Mouse (Mus musculus) cortical plate, adult 2 months (tissue): ENCODE data around the gene Olfr74. TPM values are rescaled to one million over a fixed set of nuclear protein-coding genes. Genes with fewer than 3 reads are reported as not detected.
"Not testable (repeated sequence)": the region's sequence is repeated elsewhere in the genome, so short reads cannot be mapped to it uniquely, and the experiment has no call there.

ENCODE experiments used
- H3K27ac ChIP-seq: fragments of 200-500 bp; 2 replicates; pipeline ENCODE4 v1.5.1; 2012; ENCODE audit warnings: low read length, control low read depth, inconsistent platforms; ENCODE audit not compliant: insufficient read depth
- H3K4me1 ChIP-seq: fragments of 200-500 bp; 2 replicates; pipeline ENCODE4 v1.6.1; 2011; ENCODE audit warnings: low read length; ENCODE audit not compliant: control insufficient read depth, insufficient read depth
- H3K4me3 ChIP-seq: fragments of 200-500 bp; 2 replicates; pipeline ENCODE4 v1.5.1; 2011; ENCODE audit warnings: mild to moderate bottlenecking, low read length, control low read depth; ENCODE audit not compliant: insufficient read depth
- CTCF ChIP-seq: fragments of 200-500 bp; IDR thresholded peaks from 2 replicates; pipeline ENCODE4 v1.5.1; 2011; ENCODE audit warnings: mild to moderate bottlenecking, control low read depth, low read length; ENCODE audit not compliant: insufficient read depth; ENCODE audit errors: extremely low read depth
- POLR2A ChIP-seq: fragments of 200-500 bp; IDR thresholded peaks from 2 replicates; pipeline ENCODE4 v1.6.1; 2011; ENCODE audit warnings: mild to moderate bottlenecking, low read length, control low read depth; ENCODE audit not compliant: insufficient read depth; ENCODE audit errors: extremely low read depth
- polyA plus RNA-seq: library from polyadenylated mRNA; depleted of rRNA; stranded (reverse); fragments of >200 nt; gene quantifications from 2 replicates; pipeline ENCODE4 v1.2.3, GENCODE M21; 2012; rRNA removed

The Olfr74 gene
- polyA plus RNA-seq, result not detected in 2 replicates

DNA sequence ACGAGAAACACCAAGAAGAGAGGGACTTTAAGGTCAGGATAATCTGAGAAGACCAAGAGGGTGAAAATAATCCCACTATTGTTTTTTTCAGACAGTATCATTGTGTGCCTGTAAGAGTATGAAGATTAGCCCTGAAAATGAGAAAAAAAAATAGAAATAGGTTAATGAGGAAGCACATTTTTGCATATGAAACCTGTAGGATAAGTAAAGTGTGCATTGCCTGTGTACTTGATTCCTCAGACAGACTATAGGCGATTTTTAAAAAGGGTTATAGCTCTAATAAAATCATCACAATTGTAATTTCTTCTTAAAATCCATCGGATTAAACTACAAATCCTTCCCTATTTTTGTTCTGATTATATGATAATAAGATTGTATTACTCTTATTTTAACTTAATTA is at the start of gene Olfr74:
Gene Olfr74 (minus strand): TSS at position 101 of the 400 bp plus-strand sequence.
- Histone ChIP-seq H3K27ac (no peak within 1 kb of the TSS), H3K4me1 (no peaks in the 10 kb centered on the region), H3K4me3 (no peak within 1 kb of the TSS)
- TF ChIP-seq POLR2A (no peak), CTCF (no peak)

DNA sequence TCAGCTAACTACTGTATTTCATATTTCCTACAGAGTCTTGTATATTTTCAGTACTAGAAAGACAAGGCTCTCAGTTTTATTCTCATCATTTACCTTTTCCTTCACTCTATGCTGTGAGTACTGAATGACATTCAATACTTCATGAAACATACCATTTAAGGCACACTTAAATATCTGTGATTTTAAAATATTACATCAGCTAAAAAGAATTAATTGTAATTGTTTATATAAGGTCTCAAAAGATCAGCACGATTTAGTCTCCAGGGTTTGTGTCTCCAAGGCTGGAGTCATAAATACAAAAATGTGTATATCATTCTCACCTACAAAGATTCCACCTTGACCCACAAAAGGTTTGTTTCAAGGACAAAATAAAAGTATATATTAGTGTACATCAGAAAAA is 48.0 kb upstream of the Olfr74 start, which contains the start of gene Olfr1161:
Gene Olfr1161 (plus strand): TSS at position 301 of the 400 bp plus-strand sequence.
- not testable (repeated sequence) for H3K4me3 ChIP-seq, H3K27ac ChIP-seq, H3K4me1 ChIP-seq

DNA sequence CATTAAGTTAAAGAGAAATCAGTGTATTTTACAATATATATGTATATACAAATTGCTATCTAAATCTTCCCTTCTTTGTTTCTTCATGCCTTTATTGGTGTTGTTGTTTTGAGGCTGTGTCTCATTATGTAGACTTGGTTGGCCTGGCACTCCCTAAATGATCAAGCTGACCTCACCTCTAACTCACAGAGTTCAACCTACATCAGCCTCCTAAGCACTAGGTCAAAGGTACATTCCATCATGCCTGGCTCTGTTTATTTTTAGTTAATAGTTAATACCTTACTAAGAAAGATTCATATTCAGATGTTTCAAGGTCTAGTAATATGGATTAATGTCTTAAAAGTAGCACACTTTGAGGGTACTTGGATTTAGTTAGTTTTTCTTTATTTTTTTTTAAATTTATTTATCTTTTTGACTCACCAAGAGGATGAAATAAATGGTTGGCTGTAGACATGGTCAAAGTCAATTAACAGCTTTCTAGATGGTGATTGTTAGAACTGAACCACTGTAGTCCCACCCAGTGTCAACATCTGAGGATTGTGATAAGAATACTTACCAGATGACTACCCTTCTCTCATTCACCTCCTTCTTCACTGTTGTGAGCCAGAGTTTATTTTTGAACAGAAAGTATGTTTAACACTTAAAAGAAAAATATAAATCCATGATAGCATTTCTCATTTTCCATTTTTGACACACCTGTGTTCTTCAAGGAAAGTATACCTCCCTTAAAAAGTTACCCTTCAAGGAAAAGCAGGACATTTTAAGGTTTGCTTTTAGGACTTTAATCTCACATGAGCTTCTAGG is 33.3 kb upstream of the Olfr74 start, which contains the start of gene Olfr1160:
Gene Olfr1160 (minus strand): TSS at position 754 of the 804 bp plus-strand sequence.
- H3K4me1 ChIP-seq, result no peaks in the 10 kb centered on the region
- TF ChIP-seq POLR2A (no peak), CTCF (no peak)
- no peak within 1 kb of the TSS for H3K27ac ChIP-seq
- no peak within 1 kb of the TSS for H3K4me3 ChIP-seq

DNA sequence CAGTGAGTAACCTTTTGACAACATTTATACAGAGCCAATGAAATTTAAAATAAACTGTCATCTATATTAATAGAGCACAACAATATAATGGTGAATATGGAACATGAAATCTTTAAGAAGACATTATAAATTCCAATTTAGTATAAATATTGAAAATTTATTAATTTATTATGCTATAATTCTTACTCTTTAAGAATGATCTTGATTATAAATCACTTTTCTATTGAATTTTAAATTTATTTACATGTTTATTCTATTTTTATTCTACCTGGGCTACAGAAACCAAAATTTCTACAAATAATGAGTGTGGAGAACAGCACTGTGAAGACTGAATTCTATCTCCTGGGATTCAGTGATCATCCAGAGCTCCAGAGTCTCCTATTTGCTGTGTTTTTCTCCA is 15.3 kb upstream of the Olfr74 start, which contains the start of gene Olfr1158:
Gene Olfr1158 (plus strand): TSS at position 301 of the 400 bp plus-strand sequence.
- H3K27ac ChIP-seq, result no peak within 1 kb of the TSS
- H3K4me3 ChIP-seq, result no peak within 1 kb of the TSS
- H3K4me1 ChIP-seq, result no peaks in the 10 kb centered on the region
- TF ChIP-seq POLR2A (no peak), CTCF (no peak)

DNA sequence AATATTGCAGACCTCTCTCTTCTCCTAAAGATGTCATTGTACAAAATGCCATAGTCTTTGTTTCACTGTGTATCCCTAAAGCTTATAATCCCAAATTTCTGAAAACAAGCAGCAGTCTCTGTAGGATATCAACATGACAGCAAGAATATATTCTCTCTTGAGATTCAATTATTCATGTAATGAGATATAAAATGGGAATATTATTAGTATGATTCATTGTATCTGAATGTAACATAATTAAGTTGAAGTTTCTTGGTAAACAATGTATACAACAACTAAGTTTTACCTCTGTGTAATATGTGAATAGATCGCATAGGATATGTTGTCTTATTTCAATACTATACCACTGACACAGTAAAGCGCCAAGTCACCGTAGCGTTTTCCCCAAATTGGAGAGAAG is 6.3 kb downstream of the Olfr74 start, which contains the start of gene Olfr1157:
Gene Olfr1157 (minus strand): TSS at position 101 of the 400 bp plus-strand sequence.
- H3K4me3 ChIP-seq, result no peak within 1 kb of the TSS
- H3K27ac ChIP-seq, result no peak within 1 kb of the TSS
- TF ChIP-seq POLR2A (no peak), CTCF (no peak)
- no peaks in the 10 kb centered on the region for H3K4me1 ChIP-seq

DNA sequence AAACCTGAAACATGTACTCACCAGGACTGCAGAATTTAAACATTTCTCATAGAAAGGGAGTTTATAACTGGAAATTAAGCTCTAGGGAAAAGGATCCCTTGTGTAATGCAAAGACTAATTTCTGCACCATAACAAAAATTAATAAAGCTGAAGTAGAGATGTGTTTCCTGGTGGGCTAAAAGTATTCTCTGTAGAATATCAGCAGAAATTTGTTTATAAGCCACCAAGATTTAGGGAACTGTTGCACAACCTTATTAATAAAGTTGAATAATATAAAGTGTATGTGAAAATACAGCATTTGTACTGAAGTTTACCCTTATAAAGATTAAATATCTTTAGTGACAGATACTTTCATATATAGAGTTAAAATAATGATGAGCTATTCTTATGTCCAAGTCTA is 21.5 kb downstream of the Olfr74 start, which contains the start of gene Olfr1156:
Gene Olfr1156 (minus strand): TSS at position 101 of the 400 bp plus-strand sequence.
- Histone ChIP-seq H3K4me3 (no peak within 1 kb of the TSS), H3K27ac (no peak within 1 kb of the TSS), H3K4me1 (no peaks in the 10 kb centered on the region)
- no peak for TF ChIP-seq CTCF
- no peak for TF ChIP-seq POLR2A

DNA sequence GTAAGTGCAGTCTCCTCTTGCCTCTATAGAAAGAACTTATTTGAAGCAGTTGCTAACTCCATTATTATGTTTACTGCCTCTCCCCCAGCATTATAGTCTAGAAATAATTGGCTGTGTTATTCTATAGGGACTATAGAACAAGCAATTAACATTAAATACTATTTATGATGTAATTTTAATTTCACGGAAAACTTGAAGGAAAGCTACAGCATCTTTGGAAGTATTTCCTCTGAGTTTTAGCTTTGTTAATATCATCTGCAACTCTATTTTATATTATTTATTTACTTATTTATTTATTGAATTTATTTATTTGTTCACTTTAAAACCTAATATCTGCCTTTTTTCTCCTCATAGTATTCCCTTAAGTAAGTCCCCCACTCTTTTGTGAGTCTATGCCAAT is 29.4 kb downstream of the Olfr74 start, which contains the start of gene Olfr1155:
Gene Olfr1155 (minus strand): TSS at position 101 of the 400 bp plus-strand sequence.
- TF ChIP-seq CTCF (no peak), POLR2A (no peak)
- Histone ChIP-seq H3K4me1 (no peaks in the 10 kb centered on the region), H3K4me3 (no peak within 1 kb of the TSS), H3K27ac (no peak within 1 kb of the TSS)

Other genes with a start within 250 kb of the Olfr74 start
- gene Olfr1138, start 234.7 kb downstream of the Olfr74 start, polyA plus RNA-seq, result not detected in 2 replicates
- not detected in 2 replicates for gene Olfr1140, start 230.9 kb downstream of the Olfr74 start, polyA plus RNA-seq
- not detected in 2 replicates for gene Olfr1141, start 220.7 kb downstream of the Olfr74 start, polyA plus RNA-seq
- not detected in 2 replicates for gene Olfr152, start 195.2 kb downstream of the Olfr74 start, polyA plus RNA-seq
- gene Olfr1143, start 174.1 kb downstream of the Olfr74 start, polyA plus RNA-seq, result not detected in 2 replicates
- not detected in 2 replicates for gene Olfr1145, start 164.8 kb downstream of the Olfr74 start, polyA plus RNA-seq
- gene Olfr1148, start 144.1 kb downstream of the Olfr74 start, polyA plus RNA-seq, result not detected in 2 replicates
- gene Olfr1150-ps1, start 130.7 kb downstream of the Olfr74 start, polyA plus RNA-seq, result not detected in 2 replicates
- not detected in 2 replicates for gene Olfr1151, start 118.8 kb downstream of the Olfr74 start, polyA plus RNA-seq
- not detected in 2 replicates for gene Olfr1152, start 108.2 kb downstream of the Olfr74 start, polyA plus RNA-seq
- not detected in 2 replicates for gene Olfr1153, start 79.7 kb downstream of the Olfr74 start, polyA plus RNA-seq
- not detected in 2 replicates for gene Olfr1154, start 69.5 kb downstream of the Olfr74 start, polyA plus RNA-seq
- gene Olfr1155, start 29.5 kb downstream of the Olfr74 start, polyA plus RNA-seq, result not detected in 2 replicates
- not detected in 2 replicates for gene Olfr1156, start 21.6 kb downstream of the Olfr74 start, polyA plus RNA-seq
- not detected in 2 replicates for gene Olfr1157, start 6.4 kb downstream of the Olfr74 start, polyA plus RNA-seq
- not detected in 2 replicates for gene Olfr1158, start 15.4 kb upstream of the Olfr74 start, polyA plus RNA-seq
- gene Olfr1160, start 33.6 kb upstream of the Olfr74 start, polyA plus RNA-seq, result not detected in 2 replicates
- gene Olfr1161, start 48.1 kb upstream of the Olfr74 start, polyA plus RNA-seq, result not detected in 2 replicates
- gene Olfr73, start 63.0 kb upstream of the Olfr74 start, polyA plus RNA-seq, result not detected in 2 replicates
- not detected in 2 replicates for gene Olfr1162, start 76.5 kb upstream of the Olfr74 start, polyA plus RNA-seq
- gene Olfr1163, start 97.2 kb upstream of the Olfr74 start, polyA plus RNA-seq, result not detected in 2 replicates
- not detected in 2 replicates for gene Olfr1164, start 119.3 kb upstream of the Olfr74 start, polyA plus RNA-seq
- gene Olfr1166, start 153.6 kb upstream of the Olfr74 start, polyA plus RNA-seq, result not detected in 2 replicates
- gene Olfr1167, start 180.5 kb upstream of the Olfr74 start, polyA plus RNA-seq, result not detected in 2 replicates
- not detected in 2 replicates for gene Olfr1168, start 207.2 kb upstream of the Olfr74 start, polyA plus RNA-seq